Mouse (Mus musculus): ENCODE data around the gene Capzb.

GRCm38 (mm10) chr4:139338145-139338544 is 145.4 kb downstream of the Capzb start:
- TF ChIP-seq GATA1 (IDR thresholded peaks at IDR 0.05; ENCODE audit: borderline replicate concordance, low read length) (no peak), FLI1 (IDR thresholded peaks at IDR 0.05; ENCODE audit: low read length) (no peak)
